Mouse (Mus musculus): ENCODE data around the gene Helz2. TPM values are rescaled to one million over a fixed set of nuclear protein-coding genes. Genes with fewer than 3 reads are reported as not detected.

The Helz2 gene
- total RNA-seq, 2 experiments from 2014 or later = 5.4 to 18.0 TPM

GRCm38 (mm10) chr2:181240806-181241440 is 904 bp downstream of the Helz2 start:
- no peak for ATAC-seq (replicated peaks; ENCODE audit: low FRiP score, low TSS enrichment, poor library complexity, severe bottlenecking)

GRCm38 (mm10) chr2:181239261-181239660 is 2.6 kb downstream of the Helz2 start:
- no peak for ATAC-seq (replicated peaks; ENCODE audit: low FRiP score, low TSS enrichment, poor library complexity, severe bottlenecking)

- no peak for ATAC-seq (replicated peaks; ENCODE audit: low FRiP score, low TSS enrichment, poor library complexity, severe bottlenecking)
Measured at GRCm38 (mm10) chr2:181238861-181239260, 3.0 kb downstream of the Helz2 start.

GRCm38 (mm10) chr2:181238091-181238610 is 3.7 kb downstream of the Helz2 start:
- no peak for ATAC-seq (replicated peaks; ENCODE audit: low FRiP score, low TSS enrichment, poor library complexity, severe bottlenecking)

- no peak for ATAC-seq (replicated peaks; ENCODE audit: low FRiP score, low TSS enrichment, poor library complexity, severe bottlenecking)
Measured at GRCm38 (mm10) chr2:181237251-181238014, 4.4 kb downstream of the Helz2 start.

- no peak for ATAC-seq (replicated peaks; ENCODE audit: low FRiP score, low TSS enrichment, poor library complexity, severe bottlenecking)
Measured at GRCm38 (mm10) chr2:181235681-181236566, 5.9 kb downstream of the Helz2 start.

- ATAC-seq (replicated peaks; ENCODE audit: low FRiP score, low TSS enrichment, poor library complexity, severe bottlenecking) = no peak
Measured at GRCm38 (mm10) chr2:181234680-181235079, 7.1 kb downstream of the Helz2 start.

- no peak for ATAC-seq (replicated peaks; ENCODE audit: low FRiP score, low TSS enrichment, poor library complexity, severe bottlenecking)
Measured at GRCm38 (mm10) chr2:181233443-181233842, 8.4 kb downstream of the Helz2 start.

GRCm38 (mm10) chr2:181231171-181231570 is 10.7 kb downstream of the Helz2 start:
- ATAC-seq (replicated peaks; ENCODE audit: low FRiP score, low TSS enrichment, poor library complexity, severe bottlenecking) = no peak

GRCm38 (mm10) chr2:181228335-181228734 is 13.5 kb downstream of the Helz2 start:
- ATAC-seq (replicated peaks; ENCODE audit: low FRiP score, low TSS enrichment, poor library complexity, severe bottlenecking) = no peak

- ATAC-seq (replicated peaks; ENCODE audit: low FRiP score, low TSS enrichment, poor library complexity, severe bottlenecking) = no peak
Measured at GRCm38 (mm10) chr2:181227122-181227521, 14.7 kb downstream of the Helz2 start.

- ATAC-seq (replicated peaks; ENCODE audit: low FRiP score, low TSS enrichment, poor library complexity, severe bottlenecking) = no peak
Measured at GRCm38 (mm10) chr2:181224994-181225393, 16.8 kb downstream of the Helz2 start.

- no peak for ATAC-seq (replicated peaks; ENCODE audit: low FRiP score, low TSS enrichment, poor library complexity, severe bottlenecking)
Measured at GRCm38 (mm10) chr2:181220361-181220760, 21.5 kb downstream of the Helz2 start.

- peak; percentile 69 for ATAC-seq (replicated peaks; ENCODE audit: low FRiP score, low TSS enrichment, poor library complexity, severe bottlenecking)
Measured at GRCm38 (mm10) chr2:181219538-181220216, 22.1 kb downstream of the Helz2 start, which contains the start of gene Fndc11. TSS of gene Fndc11 (plus strand) at chr2:181220013.

- ATAC-seq (replicated peaks; ENCODE audit: low FRiP score, low TSS enrichment, poor library complexity, severe bottlenecking) = no peak
Measured at GRCm38 (mm10) chr2:181218881-181219485, 22.8 kb downstream of the Helz2 start.

GRCm38 (mm10) chr2:181216037-181216436 is 25.8 kb downstream of the Helz2 start:
- ATAC-seq (replicated peaks; ENCODE audit: low FRiP score, low TSS enrichment, poor library complexity, severe bottlenecking) = no peak

GRCm38 (mm10) chr2:181213021-181213445 is 28.8 kb downstream of the Helz2 start, which contains the start of gene Srms:
TSS of gene Srms (minus strand) at chr2:181213185.
- ATAC-seq (replicated peaks; ENCODE audit: low FRiP score, low TSS enrichment, poor library complexity, severe bottlenecking) = peak; percentile 84

- ATAC-seq (replicated peaks; ENCODE audit: low FRiP score, low TSS enrichment, poor library complexity, severe bottlenecking) = peak; percentile 34; the same call in 1 of the 2 replicates
Measured at GRCm38 (mm10) chr2:181212389-181213020, 29.3 kb downstream of the Helz2 start.

Data from megakaryocyte-erythroid progenitor cell, adult 5-6 weeks (primary cell).